Mouse (Mus musculus) right cerebral cortex, postnatal 4 days (tissue): ENCODE data around the gene Ipo9.
"Not testable (repeated sequence)": the region's sequence is repeated elsewhere in the genome, so short reads cannot be mapped to it uniquely, and the experiment has no call there.

Experiments
- DNase-seq: peaks from one replicate; pipeline ENCODE4 v3.0.0-alpha.2; 2022

The Ipo9 gene

GRCm38 (mm10) chr1:135426645-135427044, 3.7 kb downstream of the Ipo9 start:
- DNase-seq: no peak

- DNase-seq: no peak
Measured at GRCm38 (mm10) chr1:135422772-135423171, 7.5 kb downstream of the Ipo9 start.

- no peak for DNase-seq
Measured at GRCm38 (mm10) chr1:135413996-135414395, 16.3 kb downstream of the Ipo9 start.

GRCm38 (mm10) chr1:135412130-135412529, 18.2 kb downstream of the Ipo9 start:
- no peak for DNase-seq

- no peak for DNase-seq
Measured at GRCm38 (mm10) chr1:135410967-135411366, 19.3 kb downstream of the Ipo9 start.

- no peak for DNase-seq
Measured at GRCm38 (mm10) chr1:135408973-135409372, 21.3 kb downstream of the Ipo9 start.

- DNase-seq: no peak
Measured at GRCm38 (mm10) chr1:135405356-135405755, 24.9 kb downstream of the Ipo9 start.

- DNase-seq: no peak
Measured at GRCm38 (mm10) chr1:135401452-135402110, 28.7 kb downstream of the Ipo9 start.

GRCm38 (mm10) chr1:135399466-135399865, 30.8 kb downstream of the Ipo9 start:
- no peak for DNase-seq

- no peak for DNase-seq
Measured at GRCm38 (mm10) chr1:135385161-135385560, 45.1 kb downstream of the Ipo9 start.

- DNase-seq: no peak
Measured at GRCm38 (mm10) chr1:135384171-135384570, 46.1 kb downstream of the Ipo9 start.

- DNase-seq: not testable (repeated sequence)
Measured at GRCm38 (mm10) chr1:135381560-135381959, 48.7 kb downstream of the Ipo9 start.

GRCm38 (mm10) chr1:135380071-135380991, 50.0 kb downstream of the Ipo9 start:
- no peak for DNase-seq

GRCm38 (mm10) chr1:135379048-135379447, 51.3 kb downstream of the Ipo9 start:
- DNase-seq: no peak

GRCm38 (mm10) chr1:135378576-135378975, 51.7 kb downstream of the Ipo9 start:
- DNase-seq: no peak

GRCm38 (mm10) chr1:135374868-135375581, 55.3 kb downstream of the Ipo9 start, which contains the start of gene Shisa4:
Shisa4 (minus strand) TSS chr1:135375237.
- DNase-seq: peak; percentile 79

- DNase-seq: no peak
Measured at GRCm38 (mm10) chr1:135374175-135374867, 56.0 kb downstream of the Ipo9 start.

- no peak for DNase-seq
Measured at GRCm38 (mm10) chr1:135373171-135373677, 57.1 kb downstream of the Ipo9 start.

GRCm38 (mm10) chr1:135369415-135369814, 60.9 kb downstream of the Ipo9 start:
- DNase-seq: no peak

GRCm38 (mm10) chr1:135368982-135369381, 61.3 kb downstream of the Ipo9 start:
- peak; percentile 45 for DNase-seq

- DNase-seq: peak; percentile 88
Measured at GRCm38 (mm10) chr1:135368245-135368644, 62.1 kb downstream of the Ipo9 start.

- DNase-seq: no peak
Measured at GRCm38 (mm10) chr1:135367595-135367994, 62.7 kb downstream of the Ipo9 start.
